Mouse (Mus musculus) midbrain, embryonic 10.5 days (tissue): ENCODE measurements around the gene Hcrtr1. TPM values are rescaled to one million over a fixed set of nuclear protein-coding genes. Genes with fewer than 3 reads are reported as not detected.

Experiments used
- DNase-seq: peaks from one replicate; pipeline ENCODE4 v3.0.0-alpha.2; 2017; ENCODE audit warnings: low spot score
- H3K27ac ChIP-seq: fragments of 300-500 bp; sonication (generic); replicated peaks from 2 replicates; pipeline ENCODE4 v1.5.1; 2016; ENCODE audit warnings: mild to moderate bottlenecking
- H3K27me3 ChIP-seq: fragments of 300-500 bp; sonication (generic); 2 replicates; pipeline ENCODE4 v1.6.1; 2016; ENCODE audit warnings: low read depth, mild to moderate bottlenecking; ENCODE audit not compliant: poor library complexity, severe bottlenecking
- H3K36me3 ChIP-seq: fragments of 300-500 bp; sonication (generic); 2 replicates; pipeline ENCODE4 v1.6.1; 2016; ENCODE audit warnings: mild to moderate bottlenecking, moderate library complexity
- H3K4me1 ChIP-seq: fragments of 300-500 bp; sonication (generic); 2 replicates; pipeline ENCODE4 v1.6.1; 2016
- H3K4me3 ChIP-seq: fragments of 300-500 bp; sonication (generic); 2 replicates; pipeline ENCODE4 v1.5.1; 2016; ENCODE audit warnings: mild to moderate bottlenecking, moderate library complexity
- H3K9me3 ChIP-seq: fragments of 300-500 bp; sonication (generic); replicated peaks from 2 replicates; pipeline ENCODE4 v1.6.1; 2016; ENCODE audit warnings: mild to moderate bottlenecking
- WGBS: fragments of 180-500 bp; shearing (Covaris S2); methylation state at CpG from one replicate; pipeline ENCODE4 v1.1.7; 2016; 5-methylcytosine and 5-hydroxymethylcytosine counted together
- polyA plus RNA-seq: library from polyadenylated mRNA; unstranded; fragments of >200 nt; fragmentation: Nextera tagmentation; extraction: Ambion mirVana; gene quantifications from 2 replicates; pipeline ENCODE4 v1.2.1, GENCODE M21; 2016

The Hcrtr1 gene
- polyA plus RNA-seq: 0.23 and 0.31 TPM in 2 replicates

DNA sequence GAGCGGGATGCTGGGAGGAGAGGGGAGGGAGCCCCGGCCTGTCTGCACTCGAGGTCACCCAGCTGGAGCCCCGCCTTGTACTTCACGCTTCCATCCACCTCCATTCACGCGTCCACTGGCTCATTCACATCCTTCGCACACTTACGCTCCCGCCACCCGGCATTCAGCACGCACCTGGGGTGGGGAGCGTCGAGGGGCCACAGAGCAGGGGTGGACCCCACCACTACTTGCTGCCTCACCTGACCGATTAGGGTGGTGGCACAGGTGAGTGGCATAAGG lies at the start of gene Hcrtr1:
Hcrtr1 (minus strand) TSS at position 146 of the 279 bp plus-strand sequence.
- peak within 1 kb of the TSS; percentile 69 for H3K27ac ChIP-seq
- no peaks in the 10 kb centered on the region for H3K9me3 ChIP-seq
- peaks cover 28% of the 10 kb centered on the region for H3K4me1 ChIP-seq
- H3K27me3 ChIP-seq: peaks cover 78% of the 10 kb centered on the region
- H3K4me3 ChIP-seq: peak within 1 kb of the TSS; percentile 65
- DNase-seq: no peak
- no peaks in the 10 kb centered on the region for H3K36me3 ChIP-seq
- WGBS: 2% methylated on average over 15 of the region's 15 CpGs

DNA sequence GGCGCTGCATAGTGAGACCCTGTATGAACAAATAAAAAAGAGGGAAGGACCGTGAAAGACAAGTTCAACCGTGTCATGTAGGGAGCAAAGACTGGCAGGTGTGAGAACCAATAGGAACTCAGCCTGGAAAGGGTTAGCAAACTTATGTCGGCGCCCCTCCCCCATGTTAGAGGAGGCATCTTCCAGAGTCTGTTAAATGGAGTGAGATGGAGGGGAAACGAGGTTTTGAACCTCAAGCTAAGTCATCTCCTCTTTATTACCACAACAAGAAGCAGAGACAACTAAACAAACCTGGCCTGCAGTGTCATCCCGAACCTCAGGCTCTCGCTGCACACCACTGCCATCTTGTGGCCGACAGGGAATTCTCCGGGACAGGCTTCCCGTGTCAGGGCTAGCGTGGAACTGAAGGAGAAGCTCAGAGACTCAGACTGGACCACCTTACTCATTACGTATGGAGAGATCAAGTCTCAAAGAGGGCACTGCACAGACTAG lies 49.7 kb upstream of the Hcrtr1 start:
- WGBS: 5% methylated on average over 13 of the region's 13 CpGs
- Histone ChIP-seq H3K36me3 (no peaks in the 10 kb centered on the region), H3K27ac (no peak overlapping the region), H3K4me3 (peak overlapping the region; percentile 37), H3K27me3 (no peaks in the 10 kb centered on the region; the same call in 1 of the 2 replicates), H3K9me3 (no peaks in the 10 kb centered on the region), H3K4me1 (peaks cover 5% of the 10 kb centered on the region)
- DNase-seq: peak; percentile 84

DNA sequence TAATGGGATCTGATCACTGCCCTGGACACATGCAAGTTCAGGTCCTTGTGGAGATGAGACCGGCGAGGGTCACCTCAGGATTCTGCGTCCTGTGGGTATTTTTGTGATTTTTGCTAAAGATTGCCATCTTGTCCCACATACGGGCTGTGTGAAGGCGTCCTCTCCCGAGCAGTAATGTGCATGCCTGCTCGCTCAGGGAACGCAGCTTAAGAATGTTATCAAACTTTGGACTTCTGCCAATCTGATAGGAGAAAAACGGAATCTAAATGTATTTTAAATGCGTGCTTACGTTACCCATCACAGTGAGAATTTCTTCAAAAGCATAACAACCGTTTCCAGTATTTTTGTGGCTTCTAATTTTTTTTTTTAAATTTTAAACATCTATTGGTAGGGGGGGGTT lies 47.7 kb upstream of the Hcrtr1 start:
- WGBS: 90% methylated on average over 12 of the region's 12 CpGs
- DNase-seq: no peak
- no peak overlapping the region for H3K4me3 ChIP-seq
- peaks cover 5% of the 10 kb centered on the region for H3K4me1 ChIP-seq
- no peaks in the 10 kb centered on the region for H3K9me3 ChIP-seq
- H3K36me3 ChIP-seq: no peaks in the 10 kb centered on the region
- no peak overlapping the region for H3K27ac ChIP-seq
- H3K27me3 ChIP-seq: peaks cover 10% of the 10 kb centered on the region; the same call in 1 of the 2 replicates

DNA sequence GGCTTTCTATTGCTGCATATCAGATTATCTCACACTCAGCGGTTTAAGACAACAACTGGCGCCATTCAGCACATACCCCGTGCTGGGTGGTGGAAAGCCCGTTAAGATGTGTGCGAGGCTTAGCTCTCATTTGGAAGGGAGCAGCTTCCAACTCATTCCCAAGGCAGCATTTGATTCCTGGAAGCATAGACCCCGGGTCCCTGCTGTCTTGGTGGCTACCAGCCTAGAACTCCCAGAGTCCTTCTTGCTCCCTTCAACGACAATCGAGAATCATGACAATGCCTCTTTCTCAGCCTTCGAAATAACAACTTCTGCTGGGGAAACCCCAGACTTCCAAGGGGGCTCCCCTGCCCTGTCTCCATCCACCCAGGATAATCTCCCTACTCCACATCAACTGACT lies 47.3 kb upstream of the Hcrtr1 start:
- Histone ChIP-seq H3K36me3 (no peaks in the 10 kb centered on the region), H3K27ac (no peak overlapping the region), H3K4me3 (no peak overlapping the region), H3K4me1 (peaks cover 5% of the 10 kb centered on the region), H3K27me3 (peaks cover 10% of the 10 kb centered on the region; the same call in 1 of the 2 replicates), H3K9me3 (no peaks in the 10 kb centered on the region)
- 79% methylated on average over 9 of the region's 9 CpGs for WGBS
- no peak for DNase-seq

DNA sequence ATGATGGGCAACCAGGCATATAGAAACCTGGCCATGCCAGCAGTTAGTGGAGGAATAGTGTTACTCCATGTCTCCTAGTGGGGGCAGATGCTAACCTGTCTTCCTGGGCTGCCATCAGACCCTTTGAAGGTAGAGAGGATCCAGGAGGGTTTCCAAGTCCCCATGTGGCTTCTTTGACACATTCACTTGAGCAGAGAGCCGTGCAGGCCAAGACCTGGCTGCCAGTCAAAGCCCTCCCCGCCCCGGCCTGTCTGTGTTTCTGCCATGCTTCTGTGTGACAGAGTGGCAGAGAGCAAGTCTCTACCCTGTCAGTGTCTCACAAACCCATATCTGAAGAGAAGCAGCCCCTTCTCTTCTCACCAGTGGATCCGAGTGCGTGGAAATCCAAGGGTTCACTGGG lies 44.7 kb upstream of the Hcrtr1 start:
- H3K4me1 ChIP-seq: peaks cover 3% of the 10 kb centered on the region
- no peak overlapping the region for H3K27ac ChIP-seq
- H3K27me3 ChIP-seq: 0 out of 2 replicates have a peak, but pooled peaks cover 16% of the 10 kb centered on the region
- DNase-seq: no peak
- no peaks in the 10 kb centered on the region for H3K36me3 ChIP-seq
- no peaks in the 10 kb centered on the region for H3K9me3 ChIP-seq
- 100% methylated on average over 5 of the region's 5 CpGs for WGBS
- no peak overlapping the region for H3K4me3 ChIP-seq

DNA sequence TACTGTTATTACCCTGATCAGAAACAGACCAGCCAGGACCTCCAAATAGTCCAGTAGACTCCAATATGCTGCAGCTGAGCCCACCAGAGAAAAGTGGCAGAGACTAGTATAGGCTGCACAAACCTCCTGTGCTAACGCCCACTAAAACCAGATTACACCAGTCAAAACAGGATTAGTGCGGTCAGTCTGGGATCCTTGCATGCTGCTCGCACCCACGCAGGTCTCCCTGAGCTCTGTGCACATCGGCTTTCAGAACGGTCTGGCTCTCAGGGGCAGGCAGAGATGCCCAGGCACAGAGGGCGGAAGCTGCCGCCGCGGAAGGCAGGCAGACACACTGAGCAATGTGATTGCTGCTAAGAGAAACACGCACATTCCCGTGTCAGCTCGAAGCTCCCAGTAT lies 43.9 kb upstream of the Hcrtr1 start:
- Histone ChIP-seq H3K27me3 (0 out of 2 replicates have a peak, but pooled peaks cover 16% of the 10 kb centered on the region), H3K27ac (peak overlapping the region; percentile 35; the same call in 1 of the 2 replicates), H3K36me3 (no peaks in the 10 kb centered on the region), H3K9me3 (no peaks in the 10 kb centered on the region), H3K4me3 (no peak overlapping the region), H3K4me1 (no peaks in the 10 kb centered on the region; the same call in 1 of the 2 replicates)
- WGBS: 75% methylated on average over 13 of the region's 13 CpGs
- DNase-seq: no peak

DNA sequence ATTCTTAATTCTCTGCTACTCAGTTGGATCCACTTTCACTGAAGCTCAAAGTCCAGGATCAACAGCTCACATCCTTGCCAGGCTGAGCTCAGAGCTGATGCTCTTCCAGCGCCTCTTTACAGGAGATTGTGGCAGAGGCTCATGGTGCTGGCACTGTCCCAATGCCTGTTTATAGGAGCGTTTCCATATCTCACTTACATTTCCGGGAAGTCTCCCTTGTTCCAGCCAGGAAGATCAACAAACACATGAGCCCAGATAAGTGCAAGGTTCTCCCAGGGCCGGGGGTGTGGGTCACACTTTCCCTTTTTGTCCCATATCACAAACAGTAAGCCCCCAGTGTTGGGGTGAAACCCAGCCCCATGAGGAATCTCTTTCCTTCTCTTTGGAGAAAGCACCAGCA lies 42.7 kb upstream of the Hcrtr1 start:
- Histone ChIP-seq H3K27ac (no peak overlapping the region), H3K4me1 (no peaks in the 10 kb centered on the region; the same call in 1 of the 2 replicates), H3K4me3 (no peak overlapping the region), H3K27me3 (peaks cover 26% of the 10 kb centered on the region), H3K9me3 (no peaks in the 10 kb centered on the region), H3K36me3 (no peaks in the 10 kb centered on the region)
- no peak for DNase-seq
- 82% methylated on average over 4 of the region's 4 CpGs for WGBS

DNA sequence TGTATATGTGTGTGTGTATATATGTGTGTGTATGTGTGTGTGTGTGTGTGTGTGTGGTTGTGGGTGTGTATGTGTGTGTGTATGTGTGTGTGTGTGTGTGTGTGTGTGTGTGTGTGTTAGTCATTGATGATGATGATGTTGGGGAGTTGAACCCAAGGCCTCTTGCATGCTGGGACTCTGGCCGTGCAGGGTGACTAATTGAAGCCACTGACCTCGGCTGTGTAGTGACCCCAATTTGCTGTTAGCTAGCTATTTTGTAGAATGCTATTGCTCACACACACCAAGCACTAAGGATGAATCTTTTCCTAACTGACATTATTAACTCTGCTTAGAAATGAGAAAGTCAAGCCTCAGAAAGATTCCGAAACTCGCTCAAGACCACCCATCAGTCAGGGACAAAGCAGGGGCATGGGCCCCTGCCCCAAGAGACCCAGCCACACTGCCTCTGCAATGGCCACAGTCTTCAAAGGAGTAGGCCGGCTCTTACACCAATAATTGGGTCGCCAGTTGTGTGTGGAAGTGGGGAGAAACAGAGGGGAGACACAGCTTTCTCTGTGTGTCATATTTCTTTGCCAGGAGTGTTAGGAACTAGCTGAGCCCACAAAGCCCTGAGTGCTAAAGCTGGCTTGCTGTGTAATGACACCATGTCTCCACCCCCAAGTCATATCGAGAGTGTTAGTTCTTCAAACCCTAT lies 41.9 kb upstream of the Hcrtr1 start:
- Histone ChIP-seq H3K27ac (no peak overlapping the region), H3K4me1 (peaks cover 5% of the 10 kb centered on the region), H3K9me3 (no peaks in the 10 kb centered on the region), H3K27me3 (peaks cover 33% of the 10 kb centered on the region), H3K4me3 (no peak overlapping the region), H3K36me3 (no peaks in the 10 kb centered on the region)
- 82% methylated on average over 7 of the region's 7 CpGs for WGBS
- no peak for DNase-seq

DNA sequence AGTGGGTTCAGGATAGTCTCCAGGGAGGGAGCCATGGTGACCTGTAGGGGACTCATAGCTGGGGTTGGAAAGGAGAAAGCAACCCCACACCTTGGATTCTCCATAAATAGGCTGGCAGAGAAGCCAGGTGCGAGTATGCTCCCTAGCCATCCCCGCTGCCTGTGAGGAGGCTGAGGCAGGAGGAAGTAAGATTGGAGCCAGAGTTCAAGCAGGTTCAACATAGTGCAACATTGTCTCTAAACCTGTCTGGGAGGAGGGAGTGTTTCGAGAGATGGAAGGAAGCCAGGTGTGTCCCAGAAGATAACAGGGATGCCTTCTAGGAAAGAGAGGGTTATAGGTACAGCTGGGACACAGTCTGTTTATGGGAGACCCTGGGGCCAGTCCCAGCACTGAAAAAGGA lies 40.7 kb upstream of the Hcrtr1 start:
- H3K4me3 ChIP-seq: no peak overlapping the region
- no peak overlapping the region for H3K27ac ChIP-seq
- 85% methylated on average over 3 of the region's 3 CpGs for WGBS
- no peaks in the 10 kb centered on the region for H3K9me3 ChIP-seq
- peaks cover 16% of the 10 kb centered on the region for H3K4me1 ChIP-seq
- no peaks in the 10 kb centered on the region for H3K36me3 ChIP-seq
- no peak for DNase-seq
- H3K27me3 ChIP-seq: peaks cover 45% of the 10 kb centered on the region

DNA sequence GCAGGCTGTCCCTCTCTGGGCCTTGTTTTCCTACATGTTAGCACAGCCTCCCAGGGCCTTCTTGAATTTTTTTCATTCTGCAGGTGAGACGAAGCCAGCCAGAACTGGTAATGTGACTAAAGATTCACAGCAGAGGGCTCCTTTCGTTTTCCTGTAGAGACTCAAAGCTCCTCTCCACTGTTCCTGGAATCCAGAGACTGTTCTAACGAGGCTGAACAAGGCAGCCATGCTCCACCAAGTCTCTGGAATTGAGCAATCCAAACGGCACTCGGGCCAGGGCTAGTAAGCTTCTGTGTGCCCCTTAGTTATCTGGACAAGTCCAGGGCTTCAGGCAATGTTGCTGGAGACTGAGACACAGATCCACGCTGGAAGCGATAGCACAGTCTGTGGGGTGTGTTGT lies 38.4 kb upstream of the Hcrtr1 start:
- no peak overlapping the region for H3K4me3 ChIP-seq
- no peak overlapping the region for H3K27ac ChIP-seq
- no peaks in the 10 kb centered on the region for H3K36me3 ChIP-seq
- 68% methylated on average over 7 of the region's 7 CpGs for WGBS
- peaks cover 58% of the 10 kb centered on the region for H3K27me3 ChIP-seq
- H3K4me1 ChIP-seq: peaks cover 34% of the 10 kb centered on the region
- DNase-seq: no peak
- H3K9me3 ChIP-seq: no peaks in the 10 kb centered on the region

DNA sequence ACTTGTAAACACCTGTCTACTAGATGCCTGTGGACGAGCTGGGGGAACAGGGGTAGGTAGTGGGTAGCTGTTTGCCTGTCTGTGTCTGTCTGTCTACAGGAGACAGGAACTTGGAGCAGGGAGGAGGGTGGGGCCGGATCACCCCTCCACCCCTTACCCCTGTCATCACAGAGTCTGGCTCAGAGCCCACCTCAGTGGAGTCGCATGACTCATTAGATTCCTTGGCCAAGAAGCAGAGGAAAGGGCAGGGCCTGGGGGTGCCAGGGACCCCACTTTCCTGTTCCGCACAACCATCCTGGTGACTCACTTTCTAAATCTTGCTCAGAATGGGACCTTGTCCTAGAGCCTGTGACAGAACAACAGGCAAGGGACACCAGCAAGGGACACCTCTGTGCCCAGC lies 37.9 kb upstream of the Hcrtr1 start:
- Histone ChIP-seq H3K4me3 (no peak overlapping the region), H3K4me1 (peaks cover 38% of the 10 kb centered on the region), H3K36me3 (no peaks in the 10 kb centered on the region), H3K27me3 (peaks cover 63% of the 10 kb centered on the region), H3K9me3 (no peaks in the 10 kb centered on the region), H3K27ac (no peak overlapping the region)
- WGBS: 80% methylated on average over 4 of the region's 4 CpGs
- no peak for DNase-seq

DNA sequence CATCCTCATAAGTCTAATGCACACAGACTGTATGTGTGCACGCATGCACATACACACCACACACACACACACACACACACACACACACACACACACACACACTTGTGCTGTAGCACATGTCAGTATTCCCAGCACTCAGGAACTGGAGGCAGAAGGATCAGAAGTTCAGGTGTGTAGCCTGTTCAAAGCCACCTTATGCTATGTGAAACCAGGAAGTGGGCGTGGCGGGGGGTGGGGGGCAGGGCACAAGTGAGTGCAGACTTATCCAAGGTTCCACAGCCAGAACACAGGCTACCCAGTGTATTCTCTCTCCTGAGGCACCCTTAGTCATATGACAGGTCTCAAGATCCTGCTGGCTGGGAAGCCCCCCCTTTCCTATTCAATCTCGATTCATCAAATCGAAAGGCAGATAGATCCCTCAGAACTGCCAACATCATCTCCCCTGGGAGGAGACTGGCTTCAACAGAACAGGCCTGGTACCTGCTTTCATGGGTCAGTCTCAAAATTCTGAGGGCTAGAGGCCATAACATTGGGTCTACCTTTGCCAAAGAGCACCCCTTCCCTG lies 37.1 kb upstream of the Hcrtr1 start:
- 78% methylated on average over 5 of the region's 5 CpGs for WGBS
- DNase-seq: no peak
- no peak overlapping the region for H3K27ac ChIP-seq
- peaks cover 68% of the 10 kb centered on the region for H3K27me3 ChIP-seq
- H3K4me3 ChIP-seq: no peak overlapping the region
- no peaks in the 10 kb centered on the region for H3K9me3 ChIP-seq
- H3K4me1 ChIP-seq: peaks cover 47% of the 10 kb centered on the region
- no peaks in the 10 kb centered on the region for H3K36me3 ChIP-seq

DNA sequence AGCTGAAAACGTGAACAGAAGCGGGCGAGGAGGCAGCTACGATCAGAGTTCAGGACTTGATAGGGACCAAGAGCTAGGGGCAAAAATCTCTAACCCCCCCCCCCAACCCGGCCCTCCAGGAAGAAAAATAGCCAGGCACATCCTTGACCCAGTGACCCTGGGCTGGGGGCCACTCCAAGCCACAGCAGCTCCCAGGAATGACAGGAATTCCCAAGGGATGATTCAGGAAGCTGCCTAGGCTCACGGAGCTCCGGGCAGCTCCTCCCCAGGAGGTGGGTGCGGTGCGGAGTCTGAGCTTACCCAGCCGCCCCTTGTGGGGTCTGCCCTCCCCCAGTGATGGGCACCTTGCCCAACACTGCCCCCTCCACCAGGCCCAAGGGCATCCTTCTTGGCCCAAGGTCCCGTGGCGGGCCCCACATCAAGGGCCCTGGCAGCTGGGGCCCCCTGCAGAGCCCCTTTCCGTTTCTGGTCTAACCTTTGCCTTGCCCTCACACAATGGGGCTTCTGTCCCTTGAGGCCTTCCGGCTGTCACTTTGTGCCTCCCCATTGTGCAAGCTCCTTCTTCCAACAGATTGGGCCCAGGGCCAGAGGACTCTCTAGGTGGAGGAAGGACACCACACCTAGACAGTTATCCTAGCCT lies 36.0 kb upstream of the Hcrtr1 start, which contains the start of gene Tinagl1:
Tinagl1 (minus strand) TSS at position 51 of the 640 bp plus-strand sequence.
- DNase-seq: no peak
- peaks cover 68% of the 10 kb centered on the region for H3K27me3 ChIP-seq
- no peaks in the 10 kb centered on the region for H3K36me3 ChIP-seq
- peak within 1 kb of the TSS; percentile 45 for H3K4me3 ChIP-seq
- H3K4me1 ChIP-seq: peaks cover 48% of the 10 kb centered on the region
- no peaks in the 10 kb centered on the region for H3K9me3 ChIP-seq
- WGBS: 2% methylated on average over 14 of the region's 14 CpGs
- H3K27ac ChIP-seq: peak within 1 kb of the TSS; percentile 65
